Mouse (Mus musculus) brown adipose tissue, adult 24 weeks (tissue): ENCODE results near the gene Mfsd11. TPM values are rescaled to one million over a fixed set of nuclear protein-coding genes. Genes with fewer than 3 reads are reported as not detected.
A peak's percentile ranks its signal among the peaks of the same experiment; 100 is the strongest.
"Not testable (repeated sequence)": the region's sequence is repeated elsewhere in the genome, so short reads cannot be mapped to it uniquely, and the experiment has no call there.

ENCODE experiments used
- H3K27ac ChIP-seq: fragments of 200-500 bp; replicated peaks from 2 replicates; pipeline ENCODE4 v1.5.1; 2012; ENCODE audit warnings: low read depth, mild to moderate bottlenecking, low read length
- H3K4me1 ChIP-seq: fragments of 200-500 bp; 2 replicates; pipeline ENCODE4 v1.6.1; 2012; ENCODE audit warnings: low read length, mixed read lengths; ENCODE audit not compliant: control insufficient read depth, insufficient read depth, insufficient read length
- H3K4me3 ChIP-seq: fragments of 200-500 bp; 2 replicates; pipeline ENCODE4 v1.5.1; 2012; ENCODE audit warnings: low read depth, mild to moderate bottlenecking, low read length, moderate library complexity; ENCODE audit not compliant: insufficient read depth
- polyA plus RNA-seq: library from polyadenylated mRNA; stranded (reverse); fragments of >200 nt; gene quantifications from 2 replicates; pipeline ENCODE4 v1.2.4, GENCODE M21; 2012; ENCODE audit not compliant: missing spikeins, insufficient read depth, insufficient read length

The Mfsd11 gene
- polyA plus RNA-seq, 1 experiment = 27.5 TPM

GRCm38 (mm10) chr11:116834954-116835353, 17.3 kb upstream of the Mfsd11 start:
- Histone ChIP-seq H3K27ac (no peak overlapping the region), H3K4me1 (peaks cover 2% of the 10 kb centered on the region; the same call in 1 of the 2 replicates), H3K4me3 (no peak overlapping the region)

- no peak overlapping the region for H3K4me3 ChIP-seq
- H3K4me1 ChIP-seq = peaks cover 4% of the 10 kb centered on the region; the same call in 1 of the 2 replicates
- H3K27ac ChIP-seq = no peak overlapping the region
Measured at GRCm38 (mm10) chr11:116836283-116836682, 16.0 kb upstream of the Mfsd11 start.

GRCm38 (mm10) chr11:116837441-116837840, 14.8 kb upstream of the Mfsd11 start:
- peaks cover 4% of the 10 kb centered on the region; the same call in 1 of the 2 replicates for H3K4me1 ChIP-seq
- H3K4me3 ChIP-seq = no peak overlapping the region
- H3K27ac ChIP-seq = no peak overlapping the region

- Histone ChIP-seq H3K27ac (no peak overlapping the region), H3K4me1 (peaks cover 4% of the 10 kb centered on the region; the same call in 1 of the 2 replicates), H3K4me3 (no peak overlapping the region)
Measured at GRCm38 (mm10) chr11:116838936-116839335, 13.3 kb upstream of the Mfsd11 start.

- H3K4me1 ChIP-seq = peaks cover 4% of the 10 kb centered on the region; the same call in 1 of the 2 replicates
- no peak overlapping the region for H3K4me3 ChIP-seq
- no peak overlapping the region for H3K27ac ChIP-seq
Measured at GRCm38 (mm10) chr11:116839601-116840000, 12.6 kb upstream of the Mfsd11 start.

GRCm38 (mm10) chr11:116840748-116841147, 11.5 kb upstream of the Mfsd11 start:
- Histone ChIP-seq H3K4me1 (peaks cover 4% of the 10 kb centered on the region; the same call in 1 of the 2 replicates), H3K4me3 (0 out of 2 replicates have a peak overlapping the region, but pooled peaks have one; percentile 4), H3K27ac (no peak overlapping the region)

- peak overlapping the region; percentile 96 for H3K27ac ChIP-seq
- peaks cover 4% of the 10 kb centered on the region; the same call in 1 of the 2 replicates for H3K4me1 ChIP-seq
- peak overlapping the region; percentile 79 for H3K4me3 ChIP-seq
Measured at GRCm38 (mm10) chr11:116842531-116843260, 9.5 kb upstream of the Mfsd11 start.

- H3K4me1 ChIP-seq = peaks cover 4% of the 10 kb centered on the region; the same call in 1 of the 2 replicates
- H3K4me3 ChIP-seq = peak within 1 kb of the TSS; percentile 81
- H3K27ac ChIP-seq = peak within 1 kb of the TSS; percentile 96
Measured at GRCm38 (mm10) chr11:116843261-116844233, 8.7 kb upstream of the Mfsd11 start, which contains the start of the genes Mettl23 and Jmjd6. Gene Mettl23, plus strand, starts transcription at chr11:116843278. Gene Jmjd6, minus strand, starts transcription at chr11:116843449.

GRCm38 (mm10) chr11:116846593-116847181, 5.6 kb upstream of the Mfsd11 start:
- Histone ChIP-seq H3K4me3 (no peak overlapping the region), H3K27ac (no peak overlapping the region), H3K4me1 (no peaks in the 10 kb centered on the region)

GRCm38 (mm10) chr11:116847187-116848085, 4.8 kb upstream of the Mfsd11 start:
- Histone ChIP-seq H3K27ac (no peak overlapping the region), H3K4me3 (no peak overlapping the region), H3K4me1 (no peaks in the 10 kb centered on the region)

- Histone ChIP-seq H3K27ac (no peak overlapping the region), H3K4me1 (no peaks in the 10 kb centered on the region), H3K4me3 (no peak overlapping the region)
Measured at GRCm38 (mm10) chr11:116848086-116848876, 4.0 kb upstream of the Mfsd11 start.

GRCm38 (mm10) chr11:116848877-116849178, 3.4 kb upstream of the Mfsd11 start:
- not testable (repeated sequence) for H3K4me1 ChIP-seq, H3K4me3 ChIP-seq, H3K27ac ChIP-seq

GRCm38 (mm10) chr11:116849587-116849986, 2.7 kb upstream of the Mfsd11 start:
- no peak overlapping the region for H3K4me3 ChIP-seq
- no peaks in the 10 kb centered on the region for H3K4me1 ChIP-seq
- H3K27ac ChIP-seq = no peak overlapping the region
